Mouse (Mus musculus): Measurements from ENCODE around the gene Fndc8.

Fndc8 gene

GRCm38 (mm10) chr11:82869506-82870172 lies 22.3 kb upstream of the Fndc8 start:
- peak in 1 of 2 experiments; percentile 55 for DNase-seq

- DNase-seq, result peak; percentile 75 to 90
These were observed 21.5 kb upstream of the Fndc8 start for GRCm38 (mm10) chr11:82870173-82871030.

GRCm38 (mm10) chr11:82871031-82871446 lies 20.9 kb upstream of the Fndc8 start, which contains the start of gene Rffl:
TSS of gene Rffl (minus strand) at chr11:82871210.
- DNase-seq, result peak; percentile 96 to 99

- DNase-seq, result no peak
These were observed 17.0 kb upstream of the Fndc8 start for GRCm38 (mm10) chr11:82874924-82875323.

GRCm38 (mm10) chr11:82875631-82876030 lies 16.3 kb upstream of the Fndc8 start:
- no peak for DNase-seq

GRCm38 (mm10) chr11:82877726-82878344 lies 14.1 kb upstream of the Fndc8 start:
- DNase-seq, result no peak

GRCm38 (mm10) chr11:82883180-82883579 lies 8.7 kb upstream of the Fndc8 start:
- no peak for DNase-seq

- no peak for DNase-seq
These were observed 5.4 kb upstream of the Fndc8 start for GRCm38 (mm10) chr11:82886559-82886958.

GRCm38 (mm10) chr11:82888491-82888946 lies 3.4 kb upstream of the Fndc8 start:
- peak; percentile 58 to 81 for DNase-seq

- DNase-seq, result peak; percentile 24 to 58
These were observed 2.2 kb upstream of the Fndc8 start for GRCm38 (mm10) chr11:82889524-82890341.

GRCm38 (mm10) chr11:82890342-82890762 lies 1.6 kb upstream of the Fndc8 start, which contains the start of gene Rad51d:
TSS of gene Rad51d (minus strand) at chr11:82890614.
- peak; percentile 96 to 97 for DNase-seq

- DNase-seq, result peak in 1 of 2 experiments; percentile 14
These were observed 5.6 kb downstream of the Fndc8 start for GRCm38 (mm10) chr11:82897478-82897877.

- DNase-seq, result no peak
These were observed 7.8 kb downstream of the Fndc8 start for GRCm38 (mm10) chr11:82899720-82900119.

GRCm38 (mm10) chr11:82901606-82902310 lies 9.8 kb downstream of the Fndc8 start:
- no peak for DNase-seq

GRCm38 (mm10) chr11:82904952-82905351 lies 13.0 kb downstream of the Fndc8 start:
- DNase-seq, result no peak

GRCm38 (mm10) chr11:82905816-82906215 lies 13.9 kb downstream of the Fndc8 start:
- DNase-seq, result no peak

GRCm38 (mm10) chr11:82907651-82908607 lies 16.0 kb downstream of the Fndc8 start, which contains the start of gene Nle1:
TSS of gene Nle1 (minus strand) at chr11:82908411.
- peak; percentile 93 to 94 for DNase-seq

- DNase-seq, result no peak
These were observed 16.7 kb downstream of the Fndc8 start for GRCm38 (mm10) chr11:82908608-82908989.

- no peak for DNase-seq
These were observed 18.3 kb downstream of the Fndc8 start, which contains the start of gene Unc45b for GRCm38 (mm10) chr11:82910250-82910649. TSS of gene Unc45b (plus strand) at chr11:82910550.
